9 mouse cellular contexts compared by ENCODE assay signal in genomic region chr5:76529704-76530066, GRCm38 (mm10). TPM values are rescaled to one million over a fixed set of nuclear protein-coding genes. Genes with fewer than 3 reads are reported as not detected.
DNase-seq lines count a peak whose midpoint lies in the region; ATAC-seq and TF ChIP-seq lines count a peak whose summit lies in the region.
"Had no signal": no experiment of that assay in that cellular context is flagged by ENCODE, and none has a peak within 500 bp of the region (broad histone marks: within the 10 kb centered on the region; RNA-seq: fewer than 3 reads in every experiment).

No protein-coding gene starts in this region.

- peak overlapping the region; percentile 90 for H3K27ac ChIP-seq in kidney, postnatal 0 days
- peak overlapping the region; percentile 71 for H3K27ac ChIP-seq in hindbrain, embryonic 14.5 days
- peak overlapping the region; percentile 81 for H3K27ac ChIP-seq in midbrain, embryonic 15.5 days

- H3K4me1 ChIP-seq in kidney, postnatal 0 days (replicated peaks; ENCODE audit: insufficient read depth, low read length), result peaks cover 7% of the 10 kb centered on the region; the same call in 1 of the 2 replicates
- H3K4me1 ChIP-seq in hindbrain, embryonic 14.5 days (replicated peaks; ENCODE audit: control insufficient read depth, insufficient read depth, low read length), result peaks cover 7% of the 10 kb centered on the region; the same call in 1 of the 2 replicates
- H3K4me1 ChIP-seq in midbrain, embryonic 15.5 days, result peaks cover 16% of the 10 kb centered on the region

- no peaks in the 10 kb centered on the region for H3K27me3 ChIP-seq in kidney, postnatal 0 days (ENCODE audit: insufficient read depth, low read length)
- no peaks in the 10 kb centered on the region for H3K27me3 ChIP-seq in hindbrain, embryonic 14.5 days (ENCODE audit: control insufficient read depth, insufficient read depth, low read length)
- no peaks in the 10 kb centered on the region for H3K27me3 ChIP-seq in midbrain, embryonic 15.5 days (replicated peaks)

- DNase-seq in kidney, postnatal 0 days (ENCODE audit: low spot score), result no peak
- DNase-seq in kidney, postnatal 36 days, result no peak
- peak; percentile 1 for DNase-seq in c-Kit-negative CD71-positive TER-119-positive erythroid progenitor cells, embryonic 14.5 days (ENCODE audit: low read depth, low spot score)
- no peak for DNase-seq in hindbrain, embryonic 14.5 days (ENCODE audit: low spot score)
- DNase-seq in spleen, adult 12 weeks (ENCODE audit: low spot score), result no peak
- no peak for DNase-seq in gastrocnemius, postnatal 25 days
- no peak for DNase-seq in urinary bladder, postnatal 14 days (ENCODE audit: low spot score)

- no peak for TF ChIP-seq CTCF in kidney, postnatal 0 days (IDR thresholded peaks at IDR 0.05; ENCODE audit: low read depth)

- whole genome bisulfite sequencing in kidney, postnatal 0 days, result 9% methylated on average over 9 of the region's 9 CpGs
- WGBS in hindbrain, embryonic 14.5 days, result 12% methylated on average over 9 of the region's 9 CpGs
- WGBS in midbrain, embryonic 15.5 days, result 8% methylated on average over 9 of the region's 9 CpGs

- no peaks in the 10 kb centered on the region for H3K9me3 ChIP-seq in kidney, postnatal 0 days (replicated peaks; ENCODE audit: low read length)
- H3K9me3 ChIP-seq in hindbrain, embryonic 14.5 days (ENCODE audit: control insufficient read depth, low read length), result no peaks in the 10 kb centered on the region
- no peaks in the 10 kb centered on the region for H3K9me3 ChIP-seq in midbrain, embryonic 15.5 days

- H3K4me3 ChIP-seq in kidney, postnatal 0 days (replicated peaks; ENCODE audit: low read depth, low read length), result peak overlapping the region; percentile 57
- H3K4me3 ChIP-seq in hindbrain, embryonic 14.5 days (replicated peaks; ENCODE audit: low read length), result peak overlapping the region; percentile 97
- H3K4me3 ChIP-seq in midbrain, embryonic 15.5 days, result peak overlapping the region; percentile 94

- H3K4me2 ChIP-seq in kidney, postnatal 0 days (ENCODE audit: low read length), result peak overlapping the region; percentile 69
- peak overlapping the region; percentile 98 for H3K4me2 ChIP-seq in hindbrain, embryonic 14.5 days (replicated peaks)
- peak overlapping the region; percentile 82 for H3K4me2 ChIP-seq in midbrain, embryonic 15.5 days

- ATAC-seq in kidney, postnatal 0 days (replicated peaks; ENCODE audit: low FRiP score, low read depth), result peak; percentile 17; the same call in 1 of the 2 replicates
- ATAC-seq in hindbrain, embryonic 14.5 days (ENCODE audit: low FRiP score), result no peak
- peak; percentile 51; the same call in 1 of the 2 replicates for ATAC-seq in midbrain, embryonic 15.5 days (replicated peaks)

- H3K36me3 ChIP-seq in kidney, postnatal 0 days (ENCODE audit: insufficient read depth, low read length), result no peaks in the 10 kb centered on the region
- H3K36me3 ChIP-seq in hindbrain, embryonic 14.5 days (replicated peaks; ENCODE audit: control insufficient read depth, insufficient read depth), result peaks cover 13% of the 10 kb centered on the region; the same call in 1 of the 2 replicates
- 0 out of 2 replicates have a peak, but pooled peaks cover 2% of the 10 kb centered on the region for H3K36me3 ChIP-seq in midbrain, embryonic 15.5 days (replicated peaks)

- H3K9ac ChIP-seq in kidney, postnatal 0 days (ENCODE audit: low read depth, low read length), result peak overlapping the region; percentile 79
- peak overlapping the region; percentile 85 for H3K9ac ChIP-seq in hindbrain, embryonic 14.5 days
- H3K9ac ChIP-seq in midbrain, embryonic 15.5 days, result peak overlapping the region; percentile 75

RNA-seq across cellular contexts. Expression of gene Exoc1, which starts 0.6 kb away (rescaled TPM):
- 22.1 and 24.7 TPM in 2 replicates for polyA plus RNA-seq in kidney, postnatal 0 days (2015; fragmentation: Nextera tagmentation; extraction: Ambion mirVana)
- polyA plus RNA-seq in hindbrain, embryonic 14.5 days (2014; fragmentation: Nextera tagmentation; extraction: Ambion mirVana), result 59.1 and 62.1 TPM in 2 replicates
- 60.6 and 63.2 TPM in 2 replicates for polyA plus RNA-seq in midbrain, embryonic 15.5 days (2015; fragmentation: Nextera tagmentation; extraction: Ambion mirVana)
- 10 to 100 TPM; 10.1 to 12.3 TPM for total RNA-seq in gastrocnemius, postnatal 25 days (2021)

RNA-seq across cellular contexts. Expression of gene Gm7271, which starts 45.8 kb away (rescaled TPM):
- polyA plus RNA-seq in kidney, postnatal 0 days (2015; fragmentation: Nextera tagmentation; extraction: Ambion mirVana), result not detected in 2 replicates
- polyA plus RNA-seq in hindbrain, embryonic 14.5 days (2014; fragmentation: Nextera tagmentation; extraction: Ambion mirVana), result 0.61 TPM in 1 of 2 replicates, not detected in the other
- 0.50 TPM in 1 of 2 replicates, not detected in the other for polyA plus RNA-seq in midbrain, embryonic 15.5 days (2015; fragmentation: Nextera tagmentation; extraction: Ambion mirVana)
- not detected for total RNA-seq in gastrocnemius, postnatal 25 days (2021)
- total RNA-seq: adrenal gland, postnatal 14 days had no signal

RNA-seq across cellular contexts. Expression of gene Cep135, which starts 58.8 kb away (rescaled TPM):
- 3.7 and 4.3 TPM in 2 replicates for polyA plus RNA-seq in kidney, postnatal 0 days (2015; fragmentation: Nextera tagmentation; extraction: Ambion mirVana)
- polyA plus RNA-seq in hindbrain, embryonic 14.5 days (2014; fragmentation: Nextera tagmentation; extraction: Ambion mirVana), result 3.6 and 4.2 TPM in 2 replicates
- polyA plus RNA-seq in midbrain, embryonic 15.5 days (2015; fragmentation: Nextera tagmentation; extraction: Ambion mirVana), result 2.9 and 3.7 TPM in 2 replicates
- 1 to 10 TPM in 1 of 2 experiments, under 1 TPM in 1; 0.97 to 1.4 TPM for total RNA-seq in gastrocnemius, postnatal 25 days (2021)
